Mouse (Mus musculus) cerebellum, postnatal 25 days (tissue): Measurements from ENCODE around the gene Lgalsl.

ENCODE experiments used
- DNase-seq, 2 experiments: peaks; one replicate each; pipeline ENCODE4 v3.0.0; 2021; ENCODE audit warnings: mixed read lengths in 2 of 2

The Lgalsl gene

GRCm38 (mm10) chr11:20830686-20831505, at the start of gene Lgalsl:
Gene Lgalsl (minus strand): TSS chr11:20831056.
- peak; percentile 88 to 92 for DNase-seq

- DNase-seq = peak; percentile 29 to 31
These were observed 47.8 kb upstream of the Lgalsl start for GRCm38 (mm10) chr11:20878644-20879043.

- no peak for DNase-seq
These were observed 46.8 kb upstream of the Lgalsl start for GRCm38 (mm10) chr11:20877578-20878096.

GRCm38 (mm10) chr11:20873386-20873785, 42.5 kb upstream of the Lgalsl start:
- DNase-seq = no peak

GRCm38 (mm10) chr11:20872911-20873310, 42.1 kb upstream of the Lgalsl start:
- no peak for DNase-seq

- no peak for DNase-seq
These were observed 41.6 kb upstream of the Lgalsl start for GRCm38 (mm10) chr11:20872444-20872843.

- DNase-seq = no peak
These were observed 39.1 kb upstream of the Lgalsl start for GRCm38 (mm10) chr11:20869927-20870326.

GRCm38 (mm10) chr11:20865450-20865849, 34.6 kb upstream of the Lgalsl start:
- DNase-seq = no peak

GRCm38 (mm10) chr11:20864647-20865046, 33.8 kb upstream of the Lgalsl start:
- no peak for DNase-seq

- DNase-seq = no peak
These were observed 31.2 kb upstream of the Lgalsl start for GRCm38 (mm10) chr11:20862101-20862500.

GRCm38 (mm10) chr11:20860351-20860750, 29.5 kb upstream of the Lgalsl start:
- DNase-seq = no peak

- DNase-seq = no peak
These were observed 29.0 kb upstream of the Lgalsl start for GRCm38 (mm10) chr11:20859858-20860257.

GRCm38 (mm10) chr11:20858921-20859668, 28.2 kb upstream of the Lgalsl start:
- DNase-seq = peak; percentile 67 to 77

- DNase-seq = no peak
These were observed 27.1 kb upstream of the Lgalsl start for GRCm38 (mm10) chr11:20857921-20858320.

- no peak for DNase-seq
These were observed 23.3 kb upstream of the Lgalsl start for GRCm38 (mm10) chr11:20854032-20854741.

- no peak for DNase-seq
These were observed 19.3 kb upstream of the Lgalsl start for GRCm38 (mm10) chr11:20850196-20850595.

GRCm38 (mm10) chr11:20849403-20849802, 18.5 kb upstream of the Lgalsl start:
- no peak for DNase-seq

- no peak for DNase-seq
These were observed 6.5 kb upstream of the Lgalsl start for GRCm38 (mm10) chr11:20837366-20837765.

- peak; percentile 42 to 47 for DNase-seq
These were observed 813 bp upstream of the Lgalsl start for GRCm38 (mm10) chr11:20831600-20832137.

GRCm38 (mm10) chr11:20829993-20830685, 717 bp downstream of the Lgalsl start:
- DNase-seq = peak; percentile 23

- DNase-seq = peak in 1 of 2 experiments; percentile 16
These were observed 1.7 kb downstream of the Lgalsl start for GRCm38 (mm10) chr11:20829056-20829686.

- DNase-seq = no peak
These were observed 6.9 kb downstream of the Lgalsl start for GRCm38 (mm10) chr11:20823961-20824360.
